Mouse (Mus musculus) thymus, adult 2 months (tissue): ENCODE measurements around the gene Kynu.

Experiments used
- CTCF ChIP-seq: fragments of 200-500 bp; IDR thresholded peaks from 2 replicates; pipeline ENCODE4 v1.5.1; 2012; ENCODE audit warnings: mild to moderate bottlenecking, control low read depth, low read length, moderate library complexity, borderline replicate concordance; ENCODE audit not compliant: control insufficient read depth, poor library complexity, insufficient read depth; ENCODE audit errors: extremely low read depth
- POLR2A ChIP-seq: fragments of 200-500 bp; IDR thresholded peaks from 2 replicates; pipeline ENCODE4 v1.6.1; 2012; ENCODE audit warnings: mild to moderate bottlenecking, low read length, control low read depth, moderate library complexity; ENCODE audit not compliant: control insufficient read depth, poor library complexity, insufficient read depth; ENCODE audit errors: extremely low read depth

DNA sequence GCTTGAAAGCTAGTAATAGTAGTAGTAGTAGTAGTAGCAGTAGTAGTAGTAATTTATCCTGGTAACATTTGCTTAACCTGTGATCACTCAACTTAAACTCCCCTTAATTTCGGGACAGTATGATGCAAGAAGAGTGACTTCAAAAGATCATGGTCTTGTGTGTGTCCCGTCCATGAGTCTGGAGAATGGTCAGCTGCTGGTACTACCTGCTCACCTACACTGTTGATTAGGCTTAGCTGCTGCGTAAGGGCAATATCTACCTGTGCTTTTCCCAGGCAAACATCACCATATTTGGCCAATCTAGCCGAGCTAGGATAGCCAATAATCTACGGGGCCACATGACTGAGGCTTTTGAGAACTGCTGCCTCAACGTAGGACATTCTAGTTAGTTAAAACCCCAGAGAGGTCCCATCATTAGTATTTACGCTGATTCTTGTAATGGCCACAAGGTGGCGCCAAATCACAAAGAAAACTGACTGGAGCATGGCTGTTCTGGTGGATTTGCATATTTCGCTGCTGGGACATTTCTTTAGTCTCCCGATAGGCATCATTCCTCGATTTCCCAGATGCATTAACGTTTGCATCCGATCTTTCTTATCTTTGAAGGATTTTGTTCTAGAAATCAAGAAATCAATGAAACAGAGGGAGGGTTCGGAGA lies 167.4 kb downstream of the Kynu start:
- TF ChIP-seq POLR2A (no peak), CTCF (no peak)
